Mouse (Mus musculus) forebrain, embryonic 15.5 days (tissue): ENCODE measurements at regions not wholly inside any gene's neighbourhood (a gene's known extent, or its start where the extent isn't known, plus 50 kb on each side); places are given as distances from the start of the nearest gene placed in this dataset.
A peak's percentile ranks its signal among the peaks of the same experiment; 100 is the strongest.

Source experiments
- ATAC-seq: fragments of 200-750 bp; cut with Nextera tagmentation; replicated peaks from 2 replicates; pipeline ENCODE4 v1.8.0; 2017; ENCODE audit warnings: mild to moderate bottlenecking, moderate TSS enrichment, moderate library complexity
- H3K27ac ChIP-seq: fragments of 300-500 bp; sonication (generic); replicated peaks from 2 replicates; pipeline ENCODE4 v1.5.1; 2015; ENCODE audit warnings: mild to moderate bottlenecking, inconsistent platforms
- H3K27me3 ChIP-seq: fragments of 300-500 bp; sonication (generic); 2 replicates; pipeline ENCODE4 v1.6.1; 2015; ENCODE audit warnings: inconsistent platforms
- H3K36me3 ChIP-seq: fragments of 300-500 bp; sonication (generic); 2 replicates; pipeline ENCODE4 v1.6.1; 2015; ENCODE audit warnings: mild to moderate bottlenecking, inconsistent platforms
- H3K4me1 ChIP-seq: fragments of 300-500 bp; sonication (generic); 2 replicates; pipeline ENCODE4 v1.6.1; 2015; ENCODE audit warnings: inconsistent platforms
- H3K4me2 ChIP-seq: fragments of 300-500 bp; sonication (generic); replicated peaks from 2 replicates; pipeline ENCODE4 v1.6.1; 2015; ENCODE audit warnings: mild to moderate bottlenecking, inconsistent platforms
- H3K4me3 ChIP-seq: fragments of 300-500 bp; sonication (generic); 2 replicates; pipeline ENCODE4 v1.5.1; 2015; ENCODE audit warnings: mild to moderate bottlenecking, inconsistent platforms
- H3K9ac ChIP-seq: fragments of 300-500 bp; sonication (generic); replicated peaks from 2 replicates; pipeline ENCODE4 v1.6.1; 2015; ENCODE audit warnings: mild to moderate bottlenecking, inconsistent platforms
- H3K9me3 ChIP-seq: fragments of 300-500 bp; sonication (generic); 2 replicates; pipeline ENCODE4 v1.6.1; 2016; ENCODE audit warnings: inconsistent platforms
- WGBS: fragments of 180-500 bp; shearing (Covaris S2); methylation state at CpG from one replicate; pipeline ENCODE4 v1.1.7; 2015; ENCODE audit warnings: mixed read lengths; 5-methylcytosine and 5-hydroxymethylcytosine counted together

- no peaks in the 10 kb centered on the region for H3K36me3 ChIP-seq
- WGBS: 68% methylated on average over 7 of the region's 7 CpGs
Observed at GRCm38 (mm10) chr14:72197972-72198371, 293.7 kb downstream of the Gm9195 start.

GRCm38 (mm10) chr14:72187329-72187984 is 304.2 kb downstream of the Gm9195 start:
- Histone ChIP-seq H3K4me1 (0 out of 2 replicates have a peak, but pooled peaks cover 3% of the 10 kb centered on the region), H3K27ac (no peak overlapping the region), H3K36me3 (no peaks in the 10 kb centered on the region), H3K9me3 (no peaks in the 10 kb centered on the region), H3K4me3 (no peak overlapping the region), H3K9ac (no peak overlapping the region), H3K4me2 (no peak overlapping the region), H3K27me3 (no peaks in the 10 kb centered on the region)
- ATAC-seq: peak; percentile 74
- WGBS: 21% methylated on average over 5 of the region's 5 CpGs

More at GRCm38 (mm10) chr14:72197972-72198371, 293.7 kb downstream of the Gm9195 start:
- H3K4me1 ChIP-seq: no peaks in the 10 kb centered on the region
- no peak overlapping the region for H3K4me2 ChIP-seq
- no peak overlapping the region for H3K9ac ChIP-seq
- H3K9me3 ChIP-seq: no peaks in the 10 kb centered on the region
- H3K27ac ChIP-seq: no peak overlapping the region
- ATAC-seq: no peak
- H3K4me3 ChIP-seq: no peak overlapping the region
- H3K27me3 ChIP-seq: no peaks in the 10 kb centered on the region

- H3K4me3 ChIP-seq: no peak overlapping the region
- no peak overlapping the region for H3K9ac ChIP-seq
- no peak for ATAC-seq
- H3K36me3 ChIP-seq: no peaks in the 10 kb centered on the region
- WGBS: 100% methylated on average over 1 of the region's 1 CpGs
- no peaks in the 10 kb centered on the region for H3K27me3 ChIP-seq
- H3K4me1 ChIP-seq: no peaks in the 10 kb centered on the region
- no peak overlapping the region for H3K27ac ChIP-seq
- H3K9me3 ChIP-seq: no peaks in the 10 kb centered on the region
- H3K4me2 ChIP-seq: no peak overlapping the region
Observed at GRCm38 (mm10) chr14:72175751-72176150, 315.9 kb downstream of the Gm9195 start.

- no peak overlapping the region for H3K4me3 ChIP-seq
- ATAC-seq: no peak
- WGBS: 80% methylated on average over 20 of the region's 20 CpGs
Observed at GRCm38 (mm10) chr14:72172549-72173405, 318.9 kb downstream of the Gm9195 start.

GRCm38 (mm10) chr14:72171777-72172176 is 319.9 kb downstream of the Gm9195 start:
- Histone ChIP-seq H3K27me3 (no peaks in the 10 kb centered on the region), H3K9me3 (no peaks in the 10 kb centered on the region), H3K4me3 (no peak overlapping the region), H3K27ac (no peak overlapping the region), H3K9ac (no peak overlapping the region), H3K4me2 (no peak overlapping the region), H3K4me1 (no peaks in the 10 kb centered on the region), H3K36me3 (no peaks in the 10 kb centered on the region)
- no peak for ATAC-seq
- 74% methylated on average over 3 of the region's 3 CpGs for WGBS

More at GRCm38 (mm10) chr14:72172549-72173405, 318.9 kb downstream of the Gm9195 start:
- no peaks in the 10 kb centered on the region for H3K4me1 ChIP-seq
- H3K4me2 ChIP-seq: no peak overlapping the region
- H3K27ac ChIP-seq: no peak overlapping the region
- no peak overlapping the region for H3K9ac ChIP-seq
- H3K9me3 ChIP-seq: no peaks in the 10 kb centered on the region
- H3K27me3 ChIP-seq: no peaks in the 10 kb centered on the region
- no peaks in the 10 kb centered on the region for H3K36me3 ChIP-seq

DNA sequence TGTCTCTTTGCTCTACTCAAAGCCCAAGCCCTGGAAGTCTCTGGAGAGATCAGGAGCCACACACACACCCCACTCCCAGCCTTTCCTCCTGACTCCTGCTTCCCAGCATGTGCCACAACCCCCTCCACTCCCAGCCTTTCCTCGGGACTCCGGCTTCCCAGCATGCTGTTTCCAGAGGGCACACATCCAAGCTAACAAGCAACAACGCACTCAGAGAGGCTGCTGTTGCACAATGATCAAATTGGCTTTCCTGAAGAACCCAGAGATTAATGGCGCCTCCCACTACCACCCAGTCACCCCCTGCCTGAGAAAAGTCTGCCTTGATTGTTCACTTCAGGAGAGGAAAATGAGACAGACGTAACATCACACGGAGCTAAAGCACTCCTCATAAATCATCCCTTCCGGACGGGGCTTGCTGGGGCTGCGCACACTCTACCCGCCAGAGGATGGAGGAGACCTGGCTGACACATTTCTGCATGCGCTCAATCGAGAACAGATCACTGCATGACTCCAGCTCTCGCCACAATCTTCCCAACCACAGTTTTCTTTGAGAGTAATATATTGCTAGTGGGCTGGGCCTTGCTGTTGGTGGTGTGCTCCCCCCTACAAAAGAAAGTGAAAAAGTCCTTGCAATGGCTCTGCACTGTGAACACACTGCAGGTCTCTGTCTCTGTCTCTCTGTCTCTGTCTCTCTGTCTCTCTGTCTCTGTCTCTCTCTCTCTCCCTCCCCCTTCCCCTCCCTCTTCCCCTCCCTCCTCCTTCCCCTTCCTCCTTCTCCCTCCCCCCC is 332.9 kb downstream of the Gm9195 start:
- peak overlapping the region; percentile 24 for H3K4me3 ChIP-seq

DNA sequence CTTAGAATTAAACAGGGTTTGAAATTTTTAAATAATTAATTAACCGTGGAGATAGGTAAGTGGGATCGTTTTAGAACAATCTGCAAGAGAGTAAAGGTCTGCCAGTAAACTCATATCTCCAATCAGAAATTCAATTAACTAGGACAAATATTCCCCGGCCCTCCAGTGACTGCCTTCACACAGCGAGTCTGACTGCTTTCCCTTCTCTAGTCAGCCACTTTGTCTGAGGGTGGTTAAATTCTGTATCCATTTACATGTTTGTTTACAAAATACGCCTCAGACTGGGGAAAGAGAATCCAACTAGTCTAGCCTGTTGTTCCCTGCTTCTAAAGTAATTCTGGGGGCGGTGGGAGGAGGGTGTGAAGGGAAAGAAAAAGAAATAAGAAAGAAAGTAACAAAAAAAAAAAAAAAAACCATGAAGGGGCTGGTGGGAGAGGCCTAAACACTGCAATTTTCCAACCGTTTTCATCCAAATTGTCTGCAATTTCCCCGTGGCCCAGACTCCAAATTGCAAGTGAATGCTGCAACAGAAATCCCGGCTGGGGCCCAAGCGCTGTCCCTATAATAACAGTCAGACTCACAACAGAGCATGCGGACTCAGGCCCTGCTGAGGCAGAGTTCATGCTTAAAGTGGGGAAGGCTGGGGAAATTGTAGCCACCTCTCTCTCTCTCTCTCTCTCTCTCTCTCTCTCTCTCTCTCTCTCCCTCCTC is 336.3 kb downstream of the Gm9195 start:
- no peak overlapping the region for H3K9ac ChIP-seq
- H3K27ac ChIP-seq: no peak overlapping the region; the same call in 1 of the 2 replicates
- ATAC-seq: peak; percentile 55

More for the DNA sequence above, 332.9 kb downstream of the Gm9195 start:
- Histone ChIP-seq H3K9me3 (no peaks in the 10 kb centered on the region), H3K4me1 (no peaks in the 10 kb centered on the region; the same call in none of the 2 replicates), H3K36me3 (no peaks in the 10 kb centered on the region), H3K4me2 (peak overlapping the region; percentile 36), H3K27me3 (no peaks in the 10 kb centered on the region), H3K9ac (no peak overlapping the region), H3K27ac (no peak overlapping the region)
- ATAC-seq: peak; percentile 72
- WGBS: 24% methylated on average over 13 of the region's 13 CpGs

DNA sequence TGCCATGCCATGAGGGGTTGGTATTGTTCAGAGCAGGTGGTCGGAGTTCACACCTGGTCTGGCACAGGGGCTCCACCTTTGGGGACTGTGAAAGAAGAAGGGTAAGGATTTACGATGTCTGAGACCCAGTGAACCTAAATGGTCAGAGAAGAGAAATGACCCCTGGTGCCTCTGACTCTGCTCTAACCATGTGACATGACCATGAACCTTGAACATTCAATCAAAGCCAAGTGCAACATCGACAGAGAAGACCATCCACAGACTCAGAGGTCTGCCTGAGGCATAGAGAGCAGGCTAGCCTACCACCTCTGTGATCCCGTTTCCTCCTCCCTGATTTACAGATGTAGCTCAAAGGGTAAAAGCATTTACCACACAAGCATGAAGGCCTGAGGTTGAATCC is 340.0 kb downstream of the Gm9195 start:
- no peak overlapping the region for H3K9ac ChIP-seq
- H3K4me2 ChIP-seq: no peak overlapping the region
- no peaks in the 10 kb centered on the region for H3K27me3 ChIP-seq
- no peaks in the 10 kb centered on the region for H3K9me3 ChIP-seq
- H3K4me1 ChIP-seq: peaks cover 8% of the 10 kb centered on the region
- no peak overlapping the region for H3K27ac ChIP-seq
- no peak for ATAC-seq
- H3K36me3 ChIP-seq: no peaks in the 10 kb centered on the region
- WGBS: 85% methylated on average over 4 of the region's 4 CpGs
- H3K4me3 ChIP-seq: no peak overlapping the region

More for the DNA sequence above, 336.3 kb downstream of the Gm9195 start:
- no peaks in the 10 kb centered on the region for H3K9me3 ChIP-seq
- H3K4me2 ChIP-seq: no peak overlapping the region
- H3K4me1 ChIP-seq: no peaks in the 10 kb centered on the region; the same call in none of the 2 replicates
- no peak overlapping the region for H3K4me3 ChIP-seq
- H3K27me3 ChIP-seq: no peaks in the 10 kb centered on the region
- 25% methylated on average over 11 of the region's 11 CpGs for WGBS
- H3K36me3 ChIP-seq: no peaks in the 10 kb centered on the region

DNA sequence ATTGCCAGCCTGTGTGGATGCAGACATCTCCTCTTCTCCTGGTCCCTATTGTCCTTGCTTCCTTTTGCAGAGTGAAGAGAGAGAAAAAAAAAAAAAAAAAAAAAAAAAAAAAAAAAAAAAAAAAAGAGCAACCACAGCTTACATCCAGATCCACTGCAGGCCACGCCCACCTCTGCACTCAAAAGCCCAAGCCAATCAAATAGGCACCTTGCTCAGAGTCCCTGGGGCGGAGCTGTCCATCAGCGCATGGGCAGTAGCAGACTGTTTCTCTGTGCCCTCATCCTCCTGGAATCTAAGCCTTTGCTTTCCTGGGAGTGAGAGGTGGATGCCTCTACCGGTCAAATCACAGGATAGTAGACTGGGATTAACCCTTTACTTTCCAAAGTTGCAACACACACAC is 342.2 kb downstream of the Gm9195 start:
- Histone ChIP-seq H3K9me3 (no peaks in the 10 kb centered on the region), H3K9ac (no peak overlapping the region), H3K4me1 (peaks cover 14% of the 10 kb centered on the region), H3K4me3 (no peak overlapping the region), H3K27ac (no peak overlapping the region), H3K27me3 (no peaks in the 10 kb centered on the region), H3K4me2 (no peak overlapping the region), H3K36me3 (no peaks in the 10 kb centered on the region)
- 0 out of 2 replicates have a peak, but pooled peaks have one; percentile 27 for ATAC-seq
- WGBS: 20% methylated on average over 4 of the region's 4 CpGs

GRCm38 (mm10) chr14:72148886-72149285 is 342.8 kb downstream of the Gm9195 start:
- 60% methylated on average over 1 of the region's 1 CpGs for WGBS
- no peak for ATAC-seq

GRCm38 (mm10) chr14:72146381-72146780 is 345.3 kb downstream of the Gm9195 start:
- H3K27me3 ChIP-seq: no peaks in the 10 kb centered on the region
- H3K36me3 ChIP-seq: no peaks in the 10 kb centered on the region
- H3K4me3 ChIP-seq: no peak overlapping the region
- H3K4me2 ChIP-seq: no peak overlapping the region
- 8% methylated on average over 2 of the region's 2 CpGs for WGBS
- H3K4me1 ChIP-seq: peaks cover 21% of the 10 kb centered on the region
- no peak overlapping the region for H3K9ac ChIP-seq
- no peaks in the 10 kb centered on the region for H3K9me3 ChIP-seq
- H3K27ac ChIP-seq: no peak overlapping the region
- no peak for ATAC-seq

More at GRCm38 (mm10) chr14:72148886-72149285, 342.8 kb downstream of the Gm9195 start:
- peaks cover 14% of the 10 kb centered on the region for H3K4me1 ChIP-seq
- H3K9ac ChIP-seq: no peak overlapping the region
- H3K27me3 ChIP-seq: no peaks in the 10 kb centered on the region
- no peak overlapping the region for H3K4me2 ChIP-seq
- no peaks in the 10 kb centered on the region for H3K36me3 ChIP-seq
- no peak overlapping the region for H3K27ac ChIP-seq
- H3K9me3 ChIP-seq: no peaks in the 10 kb centered on the region
- no peak overlapping the region for H3K4me3 ChIP-seq
